Mouse (Mus musculus): Measurements from ENCODE around the gene Rapgef1. TPM values are rescaled to one million over a fixed set of nuclear protein-coding genes. Genes with fewer than 3 reads are reported as not detected.
"Not testable (repeated sequence)": the region's sequence is repeated elsewhere in the genome, so short reads cannot be mapped to it uniquely, and the experiment has no call there.

The Rapgef1 gene
- polyA plus RNA-seq, 1 experiment, result 75.1 TPM

DNA sequence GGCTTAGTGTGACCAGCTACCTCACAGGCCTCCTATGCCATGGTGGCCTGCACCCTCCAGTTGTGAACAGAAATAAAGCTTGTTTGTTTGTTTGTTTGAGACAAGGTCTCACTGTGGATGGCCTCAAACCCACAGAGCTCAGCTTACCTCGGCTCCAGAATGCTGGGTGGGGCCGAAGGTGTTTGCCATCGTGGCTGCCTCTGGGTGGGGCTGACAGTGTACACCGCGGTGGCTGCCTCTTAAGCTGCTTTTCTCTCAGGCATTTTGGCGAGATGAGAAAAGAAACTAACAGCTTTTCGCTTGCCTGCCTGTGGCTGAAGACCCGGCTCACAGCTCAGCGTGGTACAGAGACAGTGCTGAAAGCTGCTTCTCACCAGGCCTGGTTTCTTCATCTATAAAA is 149.4 kb downstream of the Rapgef1 start:
- no peak overlapping the region for H3K27ac ChIP-seq (ENCODE audit: insufficient read depth, low read length)
- H3K36me3 ChIP-seq (ENCODE audit: control insufficient read depth, insufficient read depth, low read length), result no peaks in the 10 kb centered on the region
- no peak for DNase-seq (ENCODE audit: low read depth in 1 of 2, low spot score in 2 of 2)
- no peaks in the 10 kb centered on the region for H3K4me1 ChIP-seq (ENCODE audit: control insufficient read depth, insufficient read depth, insufficient read length)
- no peaks in the 10 kb centered on the region for H3K27me3 ChIP-seq (ENCODE audit: control insufficient read depth, insufficient read depth, low read length)
- TF ChIP-seq POLR2A (IDR thresholded peaks at IDR 0.05; ENCODE audit: low read depth, low read length) (no peak), CTCF (IDR thresholded peaks at IDR 0.05; ENCODE audit: extremely low read depth, insufficient read depth, insufficient read length, insufficient replicate concordance) (no peak)
- 71% methylated on average over 9 of the region's 9 CpGs for WGBS
- H3K4me3 ChIP-seq (ENCODE audit: extremely low read depth, insufficient read depth, insufficient read length), result no peak overlapping the region

DNA sequence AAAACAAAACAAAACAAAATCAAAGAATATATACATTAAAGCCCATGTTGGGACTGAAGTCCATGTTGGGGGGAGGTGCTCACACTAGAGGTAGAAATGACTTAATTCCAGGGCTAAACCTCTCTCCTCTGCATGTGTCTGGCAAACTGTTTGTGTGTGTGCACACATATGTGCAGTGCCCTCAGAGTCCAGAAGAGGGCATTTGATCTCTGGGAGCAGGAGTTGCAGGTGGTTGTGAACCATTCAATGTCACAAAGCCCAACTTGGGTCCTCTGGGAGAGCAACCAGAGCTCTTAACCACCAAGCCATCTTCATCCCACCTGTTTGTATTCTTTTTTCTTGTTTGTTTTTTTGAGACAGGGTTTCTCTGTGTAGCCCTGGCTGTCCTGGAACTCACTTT is 150.6 kb downstream of the Rapgef1 start:
- Histone ChIP-seq H3K27me3 (ENCODE audit: control insufficient read depth, insufficient read depth, low read length) (no peaks in the 10 kb centered on the region), H3K4me1 (ENCODE audit: control insufficient read depth, insufficient read depth, insufficient read length) (no peaks in the 10 kb centered on the region), H3K4me3 (ENCODE audit: extremely low read depth, insufficient read depth, insufficient read length) (no peak overlapping the region), H3K27ac (ENCODE audit: insufficient read depth, low read length) (no peak overlapping the region), H3K36me3 (ENCODE audit: control insufficient read depth, insufficient read depth, low read length) (peaks cover 2% of the 10 kb centered on the region; the same call in 1 of the 2 replicates)
- no peak for TF ChIP-seq CTCF (IDR thresholded peaks at IDR 0.05; ENCODE audit: extremely low read depth, insufficient read depth, insufficient read length, insufficient replicate concordance)
- TF ChIP-seq POLR2A (IDR thresholded peaks at IDR 0.05; ENCODE audit: low read depth, low read length), result no peak
- DNase-seq (ENCODE audit: low read depth in 1 of 2, low spot score in 2 of 2), result no peak

DNA sequence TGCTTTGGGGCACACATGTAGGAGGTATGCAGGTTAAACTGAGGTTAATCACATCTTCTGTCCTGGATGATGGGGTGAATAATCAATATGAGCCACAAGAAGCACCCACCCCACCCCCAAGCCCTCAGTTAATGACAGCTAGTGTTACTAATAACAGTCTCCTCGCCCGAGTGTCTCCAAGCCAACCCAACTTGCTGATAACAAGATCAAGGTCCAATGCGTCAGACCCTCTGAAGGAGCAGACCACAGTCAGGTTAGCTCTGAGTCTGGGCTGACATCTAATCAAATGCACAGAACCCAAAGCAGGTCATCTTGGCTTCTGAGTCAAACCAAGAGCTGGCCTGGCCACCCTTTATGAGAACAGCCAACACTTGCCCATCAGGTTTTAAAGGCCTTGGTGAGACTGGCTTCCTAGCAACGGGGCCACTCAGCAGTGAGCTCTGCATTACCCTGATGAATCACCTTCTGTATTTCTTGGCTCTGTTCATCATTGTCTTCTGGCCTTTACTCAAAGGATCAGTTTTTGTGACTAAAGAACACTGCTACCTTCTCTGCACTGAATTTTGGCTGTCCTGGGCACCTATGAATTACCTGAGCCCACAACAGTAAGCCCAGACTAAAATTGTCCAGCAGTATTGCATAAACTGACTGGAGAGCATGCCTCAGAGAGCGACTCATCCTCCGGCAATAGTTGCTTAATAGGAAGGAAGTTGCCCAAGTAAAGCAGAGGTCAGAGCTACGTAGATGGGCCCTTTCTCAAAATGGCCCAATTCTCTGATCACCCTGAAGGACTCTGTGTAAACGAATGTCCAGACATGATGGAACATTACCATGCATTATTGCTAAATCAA is 152.3 kb downstream of the Rapgef1 start:
- no peak for DNase-seq (ENCODE audit: low read depth in 1 of 2, low spot score in 2 of 2)
- Histone ChIP-seq H3K4me3 (ENCODE audit: extremely low read depth, insufficient read depth, insufficient read length) (no peak overlapping the region), H3K27me3 (ENCODE audit: control insufficient read depth, insufficient read depth, low read length) (no peaks in the 10 kb centered on the region), H3K4me1 (ENCODE audit: control insufficient read depth, insufficient read depth, insufficient read length) (no peaks in the 10 kb centered on the region), H3K27ac (ENCODE audit: insufficient read depth, low read length) (no peak overlapping the region; the same call in 1 of the 2 replicates), H3K36me3 (ENCODE audit: control insufficient read depth, insufficient read depth, low read length) (peaks cover 2% of the 10 kb centered on the region; the same call in 1 of the 2 replicates)
- no peak for TF ChIP-seq POLR2A (IDR thresholded peaks at IDR 0.05; ENCODE audit: low read depth, low read length)
- TF ChIP-seq CTCF (IDR thresholded peaks at IDR 0.05; ENCODE audit: extremely low read depth, insufficient read depth, insufficient read length, insufficient replicate concordance), result no peak
- WGBS, result 68% methylated on average over 8 of the region's 8 CpGs

DNA sequence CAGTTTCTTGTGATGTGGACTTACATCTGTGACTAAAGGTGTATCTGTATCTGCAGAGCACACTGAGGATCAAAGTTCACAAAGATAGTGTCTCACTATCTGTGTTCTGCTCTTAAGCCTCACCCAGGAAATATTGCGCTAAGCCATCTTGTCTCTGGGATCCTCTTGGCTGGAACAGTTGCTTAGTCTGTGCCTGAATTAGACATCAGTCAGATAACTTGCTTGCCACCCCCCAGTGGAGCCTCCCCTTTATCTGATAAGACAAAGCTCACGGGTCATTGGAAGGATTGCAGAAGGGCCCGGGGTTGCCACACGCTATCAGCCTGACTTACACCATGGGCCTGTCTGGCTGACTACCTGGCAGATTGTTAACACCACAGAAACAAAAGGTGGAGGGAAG is 153.8 kb downstream of the Rapgef1 start:
- Histone ChIP-seq H3K27me3 (ENCODE audit: control insufficient read depth, insufficient read depth, low read length) (no peaks in the 10 kb centered on the region), H3K36me3 (ENCODE audit: control insufficient read depth, insufficient read depth, low read length) (peaks cover 15% of the 10 kb centered on the region), H3K4me1 (ENCODE audit: control insufficient read depth, insufficient read depth, insufficient read length) (no peaks in the 10 kb centered on the region), H3K27ac (ENCODE audit: insufficient read depth, low read length) (no peak overlapping the region), H3K4me3 (ENCODE audit: extremely low read depth, insufficient read depth, insufficient read length) (no peak overlapping the region)
- TF ChIP-seq POLR2A (IDR thresholded peaks at IDR 0.05; ENCODE audit: low read depth, low read length) (no peak), CTCF (IDR thresholded peaks at IDR 0.05; ENCODE audit: extremely low read depth, insufficient read depth, insufficient read length, insufficient replicate concordance) (no peak)
- 84% methylated on average over 4 of the region's 4 CpGs for WGBS
- no peak for DNase-seq (ENCODE audit: low read depth in 1 of 2, low spot score in 2 of 2)

DNA sequence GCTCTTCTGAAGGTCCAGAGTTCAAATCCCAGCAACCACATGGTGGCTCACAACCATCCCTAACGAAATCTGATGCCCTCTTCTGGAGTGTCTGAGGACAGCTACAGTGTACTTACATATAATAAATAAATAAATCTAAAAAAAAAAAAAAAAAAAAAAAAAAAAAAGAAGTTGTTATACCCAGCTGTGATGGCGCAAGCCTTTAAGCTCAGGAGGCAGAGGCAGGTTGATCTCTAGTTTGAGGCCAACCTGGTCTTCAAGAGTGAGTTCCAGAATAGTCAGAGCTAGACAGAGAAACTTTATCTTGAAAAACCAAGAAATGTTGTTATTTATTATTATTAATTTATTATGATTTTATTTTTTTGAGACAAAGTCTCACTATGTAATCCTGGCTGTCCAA is 161.7 kb downstream of the Rapgef1 start:
- H3K36me3 ChIP-seq (ENCODE audit: control insufficient read depth, insufficient read depth, low read length), result peaks cover 53% of the 10 kb centered on the region
- not testable (repeated sequence) for H3K27ac ChIP-seq (ENCODE audit: insufficient read depth, low read length); H3K4me1 ChIP-seq (ENCODE audit: control insufficient read depth, insufficient read depth, insufficient read length); DNase-seq (ENCODE audit: low read depth in 1 of 2, low spot score in 2 of 2); H3K4me3 ChIP-seq (ENCODE audit: extremely low read depth, insufficient read depth, insufficient read length); H3K27me3 ChIP-seq (ENCODE audit: control insufficient read depth, insufficient read depth, low read length)
- WGBS, result 96% methylated on average over 2 of the region's 2 CpGs

DNA sequence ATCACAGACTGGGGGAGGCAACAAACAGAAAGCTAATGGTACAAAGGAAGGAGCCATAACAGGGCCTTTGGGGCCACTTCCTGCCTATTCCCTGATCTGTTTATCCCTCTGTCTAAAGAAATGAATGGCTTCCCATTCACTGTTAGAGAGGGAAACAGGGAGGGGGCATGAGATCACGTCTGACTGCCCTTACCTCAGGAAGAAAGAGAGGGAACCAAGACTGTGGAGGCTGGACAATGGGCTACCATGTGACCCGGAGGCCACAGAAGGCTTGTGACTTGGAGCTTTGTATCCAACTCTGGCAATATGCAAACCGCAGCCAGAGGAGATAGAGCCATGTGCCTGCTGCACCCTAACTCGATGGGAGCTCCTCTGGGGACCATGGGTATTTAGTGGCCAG is 164.8 kb downstream of the Rapgef1 start:
- H3K27ac ChIP-seq (ENCODE audit: insufficient read depth, low read length), result no peak overlapping the region
- no peaks in the 10 kb centered on the region for H3K27me3 ChIP-seq (ENCODE audit: control insufficient read depth, insufficient read depth, low read length)
- WGBS, result 63% methylated on average over 4 of the region's 4 CpGs
- no peak overlapping the region for H3K4me3 ChIP-seq (ENCODE audit: extremely low read depth, insufficient read depth, insufficient read length)
- H3K4me1 ChIP-seq (ENCODE audit: control insufficient read depth, insufficient read depth, insufficient read length), result 0 out of 2 replicates have a peak, but pooled peaks cover 3% of the 10 kb centered on the region
- DNase-seq (ENCODE audit: low read depth in 1 of 2, low spot score in 2 of 2), result no peak
- peaks cover 33% of the 10 kb centered on the region for H3K36me3 ChIP-seq (ENCODE audit: control insufficient read depth, insufficient read depth, low read length)
- TF ChIP-seq POLR2A (IDR thresholded peaks at IDR 0.05; ENCODE audit: low read depth, low read length) (no peak), CTCF (IDR thresholded peaks at IDR 0.05; ENCODE audit: extremely low read depth, insufficient read depth, insufficient read length, insufficient replicate concordance) (no peak)

Data from spleen, adult 2 months (tissue).